Mouse (Mus musculus) CH12.LX (cell line): ENCODE data around the gene Adcy5. TPM values are rescaled to one million over a fixed set of nuclear protein-coding genes. Genes with fewer than 3 reads are reported as not detected.

Source experiments
- DNase-seq: peaks from one replicate; pipeline ENCODE4 v3.0.0-alpha.2; 2013; ENCODE audit errors: extremely low read depth
- H3K27ac ChIP-seq: 2 replicates; pipeline ENCODE4 v1.5.1; 2012; ENCODE audit warnings: low read depth, mild to moderate bottlenecking, control low read depth, moderate library complexity; ENCODE audit not compliant: insufficient read depth
- H3K27me3 ChIP-seq: replicated peaks from 2 replicates; pipeline ENCODE3; 2012; ENCODE audit warnings: inconsistent platforms
- H3K36me3 ChIP-seq, 2 experiments: replicated peaks in 1 of 2; 2 replicates each; pipeline versions ENCODE3 to v1.6.1; 2012; ENCODE audit warnings: inconsistent platforms in 1 of 2, low read length in 1 of 2, mild to moderate bottlenecking in 1 of 2, mixed read lengths in 1 of 2, moderate library complexity in 1 of 2; ENCODE audit not compliant: control insufficient read depth in 1 of 2, insufficient read depth in 1 of 2
- H3K4me1 ChIP-seq, 2 experiments: 2 replicates each; pipeline ENCODE4 v1.6.1; 2012; ENCODE audit warnings: inconsistent platforms in 1 of 2, moderate library complexity in 1 of 2; ENCODE audit not compliant: insufficient read depth in 2 of 2, control insufficient read depth in 1 of 2
- H3K4me2 ChIP-seq: 2 replicates; pipeline ENCODE4 v1.6.1; 2012; ENCODE audit warnings: low read depth, mild to moderate bottlenecking, control low read depth; ENCODE audit not compliant: poor library complexity, insufficient read depth, severe bottlenecking
- H3K4me3 ChIP-seq, 3 experiments: fragments of 150-350 bp in 1 of 3; sonication (generic) in 1 of 3; replicated peaks in 1 of 3; 2 replicates each; pipeline versions ENCODE3 to v1.5.1; 2011 to 2012; ENCODE audit warnings: low read depth in 2 of 3, low read length in 2 of 3, mild to moderate bottlenecking in 2 of 3, moderate library complexity in 2 of 3, control low read depth in 1 of 3, improper control_type of control experiment in 1 of 3, inconsistent platforms in 1 of 3, mixed read lengths in 1 of 3; ENCODE audit not compliant: poor library complexity in 1 of 3
- H3K79me2 ChIP-seq: replicated peaks from 2 replicates; pipeline ENCODE4 v1.6.1; 2012; ENCODE audit warnings: mild to moderate bottlenecking, moderate library complexity; ENCODE audit not compliant: control insufficient read depth, poor library complexity, insufficient read depth, severe bottlenecking; ENCODE audit errors: extremely low read depth
- H3K9ac ChIP-seq: 2 replicates; pipeline ENCODE4 v1.6.1; 2012; ENCODE audit warnings: low read depth, mild to moderate bottlenecking, control low read depth, moderate library complexity; ENCODE audit not compliant: insufficient read depth
- H3K9me3 ChIP-seq: replicated peaks from 2 replicates; pipeline ENCODE3; 2012; ENCODE audit warnings: low read length, inconsistent platforms, mixed read lengths
- BHLHE40 ChIP-seq: IDR thresholded peaks from 2 replicates; pipeline ENCODE4 v1.6.1; 2011; ENCODE audit warnings: mild to moderate bottlenecking, low read depth, low read length, improper control_type of control experiment
- CHD1 ChIP-seq: IDR thresholded peaks from 2 replicates; pipeline ENCODE4 v1.6.1; 2012; ENCODE audit warnings: low read depth, low read length, improper control_type of control experiment, inconsistent platforms
- HCFC1 ChIP-seq: IDR thresholded peaks from 2 replicates; pipeline ENCODE4 v1.6.1; 2012; ENCODE audit warnings: low read depth, mild to moderate bottlenecking, inconsistent platforms, low read length, improper control_type of control experiment
- KAT2A ChIP-seq: IDR thresholded peaks from 2 replicates; pipeline ENCODE4 v1.6.1; 2012; ENCODE audit warnings: low read length, improper control_type of control experiment, inconsistent platforms; ENCODE audit not compliant: insufficient replicate concordance
- MAX ChIP-seq: IDR thresholded peaks from 2 replicates; pipeline ENCODE4 v1.6.1; 2011; ENCODE audit warnings: low read length, improper control_type of control experiment
- MAZ ChIP-seq: IDR thresholded peaks from 2 replicates; pipeline ENCODE4 v1.6.1; 2012; ENCODE audit warnings: low read depth, mild to moderate bottlenecking, inconsistent platforms, low read length, improper control_type of control experiment, moderate library complexity
- MEF2A ChIP-seq: IDR thresholded peaks from 2 replicates; pipeline ENCODE4 v1.6.1; 2014; ENCODE audit warnings: low read depth, mild to moderate bottlenecking, inconsistent platforms, low read length, improper control_type of control experiment, borderline replicate concordance
- MYC ChIP-seq: IDR thresholded peaks from 2 replicates; pipeline ENCODE4 v1.6.1; 2011; ENCODE audit warnings: low read depth, mild to moderate bottlenecking, improper control_type of control experiment, low read length
- NRF1 ChIP-seq: IDR thresholded peaks from 2 replicates; pipeline ENCODE4 v1.6.1; 2014; ENCODE audit warnings: low read depth, mild to moderate bottlenecking, inconsistent platforms, low read length, improper control_type of control experiment, moderate library complexity
- PAX5 ChIP-seq: IDR thresholded peaks from 2 replicates; pipeline ENCODE4 v1.6.1; 2012; ENCODE audit warnings: low read length, inconsistent platforms, mixed read lengths
- POLR2AphosphoS2 ChIP-seq: IDR thresholded peaks from 2 replicates; pipeline ENCODE4 v1.6.1; 2011; ENCODE audit warnings: low read depth, low read length, improper control_type of control experiment
- RCOR1 ChIP-seq: conservative IDR thresholded peaks from 2 replicates; pipeline ENCODE4 v1.6.1; 2012; ENCODE audit warnings: low read depth, mild to moderate bottlenecking, inconsistent platforms, low read length, improper control_type of control experiment
- SIN3A ChIP-seq: IDR thresholded peaks from 2 replicates; pipeline ENCODE4 v1.6.1; 2012; ENCODE audit warnings: low read length, improper control_type of control experiment, inconsistent platforms
- TBP ChIP-seq: conservative IDR thresholded peaks from 2 replicates; pipeline ENCODE4 v1.6.1; 2011; ENCODE audit warnings: low read depth, low read length, improper control_type of control experiment
- TCF12 ChIP-seq: IDR thresholded peaks from 2 replicates; pipeline ENCODE4 v1.6.1; 2014; ENCODE audit warnings: low read depth, mild to moderate bottlenecking, inconsistent platforms, low read length, improper control_type of control experiment
- UBTF ChIP-seq: IDR thresholded peaks from 2 replicates; pipeline ENCODE4 v1.6.1; 2012; ENCODE audit warnings: low read depth, mild to moderate bottlenecking, inconsistent platforms, low read length, improper control_type of control experiment, moderate library complexity
- USF1 ChIP-seq: IDR thresholded peaks from 2 replicates; pipeline ENCODE4 v1.6.1; 2014; ENCODE audit warnings: low read depth, mild to moderate bottlenecking, inconsistent platforms, low read length, improper control_type of control experiment
- USF2 ChIP-seq: conservative IDR thresholded peaks from 2 replicates; pipeline ENCODE4 v1.6.1; 2011; ENCODE audit warnings: low read depth, low read length, improper control_type of control experiment
- ZC3H11A ChIP-seq: IDR thresholded peaks from 2 replicates; pipeline ENCODE4 v1.6.1; 2012; ENCODE audit warnings: low read depth, mild to moderate bottlenecking, inconsistent platforms, low read length, improper control_type of control experiment
- ZKSCAN1 ChIP-seq: IDR thresholded peaks from 2 replicates; pipeline ENCODE4 v1.6.1; 2012; ENCODE audit warnings: low read depth, inconsistent platforms, low read length, improper control_type of control experiment, borderline replicate concordance
- dilution Hi-C: fragments of 300-500 bp; cut with MboI; formaldehyde crosslinking; loops from 2 replicates; pipeline ENCODE4 v1.14.3; 2020; ENCODE audit warnings: low sequenced_read_pairs; ENCODE audit not compliant: extremely low pct_unique_long_range_greater_than_20kb, extremely low pct_ligation_motif_present
- in situ Hi-C: fragments of 300-500 bp; cut with MboI; formaldehyde crosslinking; loops from 3 replicates; pipeline ENCODE4 v1.14.3; 2019; ENCODE audit warnings: low sequenced_read_pairs, low pct_ligation_motif_present, low pct_unique_long_range_greater_than_20kb, mixed read lengths
- polyA plus RNA-seq: library from polyadenylated mRNA; unstranded; fragments of >175 nt; gene quantifications from 2 replicates; pipeline ENCODE4 v1.2.1, GENCODE M21; 2012; ENCODE audit warnings: low read depth; ENCODE audit not compliant: insufficient read length
- total RNA-seq, 2 experiments: library from RNA; depleted of rRNA; stranded (reverse); fragments of 300-350 nt in 1 of 2; fragments of >200 nt in 1 of 2; gene quantifications; 2 replicates each; pipeline ENCODE4 v1.2.3; 2012 to 2014

Gene Adcy5
- total and polyA plus RNA-seq, 3 experiments, result 0.04 TPM; not detected in 2

GRCm38 (mm10) chr16:35193357-35193756, 38.7 kb downstream of the Adcy5 start:
- dilution Hi-C loops (no loop called here), in situ Hi-C loops (no loop called here)
- no peak overlapping the region for H3K4me3 ChIP-seq
- no peak for TF ChIP-seq PAX5
- TF ChIP-seq CHD1, result no peak
- no peak for TF ChIP-seq RCOR1
- TF ChIP-seq MYC, result no peak
- TF ChIP-seq KAT2A, result no peak
- H3K36me3 ChIP-seq, result no peaks in the 10 kb centered on the region
- peaks cover 87% of the 10 kb centered on the region for H3K27me3 ChIP-seq
- no peak for DNase-seq
- H3K27ac ChIP-seq, result no peak overlapping the region
- no peak overlapping the region for H3K4me2 ChIP-seq
- no peak overlapping the region for H3K9ac ChIP-seq
- no peaks in the 10 kb centered on the region for H3K79me2 ChIP-seq
- H3K4me1 ChIP-seq, result peaks cover 0 to 8% of the 10 kb centered on the region in 2 experiments; a peak in 1 of 4 replicates
- H3K9me3 ChIP-seq, result peaks cover 9% of the 10 kb centered on the region

GRCm38 (mm10) chr16:35199721-35200431, 45.2 kb downstream of the Adcy5 start:
- peaks cover 9% of the 10 kb centered on the region for H3K9me3 ChIP-seq
- dilution Hi-C loops, result no loop called here
- DNase-seq, result no peak
- no peak overlapping the region for H3K27ac ChIP-seq
- in situ Hi-C loops, result no loop called here
- peaks cover 86% of the 10 kb centered on the region for H3K27me3 ChIP-seq
- no peaks in the 10 kb centered on the region for H3K4me1 ChIP-seq
- H3K4me3 ChIP-seq, result no peak overlapping the region
- no peaks in the 10 kb centered on the region for H3K36me3 ChIP-seq
- H3K4me2 ChIP-seq, result no peak overlapping the region
- TF ChIP-seq KAT2A (no peak), POLR2AphosphoS2 (no peak), MAZ (no peak), ZKSCAN1 (no peak), ZC3H11A (no peak), MEF2A (no peak), MAX (no peak), UBTF (no peak), RCOR1 (no peak), BHLHE40 (no peak), SIN3A (no peak), PAX5 (no peak), TCF12 (no peak), USF1 (no peak), TBP (no peak), HCFC1 (no peak), MYC (no peak), NRF1 (no peak), USF2 (no peak)
- H3K9ac ChIP-seq, result no peak overlapping the region
- no peaks in the 10 kb centered on the region for H3K79me2 ChIP-seq
